Mouse (Mus musculus) left cerebral cortex, adult 2 months (tissue): Measurements from ENCODE around the gene Clock. TPM values are rescaled to one million over a fixed set of nuclear protein-coding genes. Genes with fewer than 3 reads are reported as not detected.

Experiments
- DNase-seq, 2 experiments: peaks; one replicate each; pipeline ENCODE4 v3.0.0; 2021 to 2022; ENCODE audit warnings: low spot score in 2 of 2, mixed read lengths in 1 of 2; ENCODE audit errors: extremely low spot score in 1 of 2
- H3K27ac ChIP-seq: fragments of 200-600 bp; 2 replicates; pipeline ENCODE4 v1.8.1; 2022
- H3K4me3 ChIP-seq: fragments of 200-600 bp; 2 replicates; pipeline ENCODE4 v1.8.1; 2022
- CTCF ChIP-seq: fragments of 200-600 bp; IDR thresholded peaks from 2 replicates; pipeline ENCODE4 v1.8.1; 2022; ENCODE audit warnings: antibody characterized with exemption, mild to moderate bottlenecking, moderate library complexity
- intact Hi-C: fragments of 180-260 bp; cut with DNase I; formaldehyde crosslinking; loops from one replicate; pipeline ENCODE4 v1.15.1; 2025
- total RNA-seq, 2 experiments: library from RNA; stranded (reverse); gene quantifications; 2 replicates each; pipeline ENCODE4 v1.2.3; 2021

Clock gene
- total RNA-seq, 2 experiments from 2014 or later = 56.7 to 56.9 TPM

DNA sequence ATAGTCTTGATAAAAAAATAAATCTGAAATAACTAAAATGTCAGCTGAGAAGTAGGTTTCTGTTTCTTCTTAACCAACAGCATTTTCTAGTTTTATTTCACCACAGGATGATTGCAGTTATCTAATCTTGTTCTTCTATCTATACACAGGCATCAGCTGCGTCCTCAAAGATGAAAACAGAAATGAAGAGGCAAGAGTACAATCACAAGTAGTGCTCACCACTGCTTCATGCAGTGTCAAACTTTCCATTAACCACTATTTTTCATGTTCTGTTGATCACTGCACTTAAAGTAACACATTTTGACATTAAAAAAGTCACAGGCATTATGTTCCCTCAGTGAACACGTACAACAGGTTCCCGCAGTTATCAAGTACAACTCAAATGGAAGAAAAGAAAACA, 53.6 kb downstream of the Clock start:
- H3K27ac ChIP-seq = no peak overlapping the region
- intact Hi-C loops = no loop called here
- H3K4me3 ChIP-seq = no peak overlapping the region
- DNase-seq = no peak
- no peak for TF ChIP-seq CTCF

DNA sequence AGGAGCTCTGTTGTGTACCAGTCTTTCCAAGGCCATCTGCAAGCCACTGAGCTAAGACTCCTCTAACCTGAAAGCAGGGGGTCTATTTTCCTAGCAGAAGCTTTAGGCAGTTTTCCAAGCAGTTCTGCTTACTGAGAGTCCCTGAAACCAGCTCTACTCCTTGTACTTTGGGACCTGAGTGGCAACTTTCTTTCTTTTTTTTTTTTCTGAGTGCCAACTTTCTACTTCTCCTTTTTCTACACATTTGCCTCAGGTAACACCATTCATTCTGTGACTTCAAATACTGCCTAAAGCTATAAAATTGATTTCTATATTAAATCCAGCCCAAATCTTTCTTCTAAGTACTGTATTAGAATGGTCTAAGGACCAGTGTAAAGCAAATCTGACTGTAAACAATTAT, 58.1 kb downstream of the Clock start:
- intact Hi-C loops = loop anchor here (10.0 kb wide), 1 partner anchor 298 kb away; no protein-coding TSS in a partner anchor
- H3K27ac ChIP-seq = peak overlapping the region; percentile 28; the same call in 1 of the 2 replicates

DNA sequence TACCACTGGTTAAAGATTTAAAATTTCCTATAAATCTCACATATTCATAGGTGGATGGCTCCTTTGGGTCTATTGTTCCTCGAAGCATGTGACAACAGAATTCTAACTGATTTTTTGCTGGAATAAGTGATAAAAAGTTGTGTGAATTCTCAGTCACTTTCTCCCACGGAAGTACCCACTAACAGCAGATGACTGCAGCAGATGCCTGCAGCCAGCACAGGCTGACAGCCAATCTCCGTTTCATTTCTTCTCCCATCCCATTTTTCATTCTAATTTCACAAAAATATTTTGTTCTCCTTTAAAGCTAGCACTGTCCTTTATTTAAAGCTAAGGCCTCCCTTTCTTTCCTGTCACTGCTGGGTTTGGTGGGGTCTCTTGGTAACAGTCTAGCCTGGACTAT, 59.2 kb downstream of the Clock start:
- no peak for TF ChIP-seq CTCF
- intact Hi-C loops = loop anchor here (10.0 kb wide), 1 partner anchor 299 kb away; no protein-coding TSS in a partner anchor
- no peak for DNase-seq
- no peak overlapping the region for H3K27ac ChIP-seq
- H3K4me3 ChIP-seq = no peak overlapping the region

More for the DNA sequence above, 58.1 kb downstream of the Clock start:
- no peak overlapping the region for H3K4me3 ChIP-seq
- no peak for TF ChIP-seq CTCF
- no peak for DNase-seq

DNA sequence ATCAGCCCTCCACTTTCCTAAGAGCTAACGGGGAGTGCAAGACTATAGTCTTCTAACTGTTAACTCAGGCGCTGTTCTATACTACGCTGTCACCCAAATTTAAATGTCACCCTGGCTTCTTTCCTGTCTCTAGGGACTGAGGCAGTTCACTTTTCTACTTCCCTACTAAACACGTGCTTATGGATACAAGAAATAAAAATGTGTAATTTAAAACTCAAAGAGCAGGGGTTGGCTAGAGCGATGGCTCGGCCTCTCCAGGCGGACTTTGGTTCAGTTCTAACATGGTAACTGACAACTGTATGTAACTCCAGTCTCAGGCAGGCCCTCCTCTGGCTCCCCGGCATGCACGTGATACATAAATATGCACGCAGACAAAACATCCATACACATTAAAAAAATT, 60.2 kb downstream of the Clock start:
- TF ChIP-seq CTCF = no peak
- intact Hi-C loops = loop anchor here (10.0 kb wide), 1 partner anchor 300 kb away; no protein-coding TSS in a partner anchor
- DNase-seq = no peak
- Histone ChIP-seq H3K4me3 (no peak overlapping the region), H3K27ac (no peak overlapping the region)

DNA sequence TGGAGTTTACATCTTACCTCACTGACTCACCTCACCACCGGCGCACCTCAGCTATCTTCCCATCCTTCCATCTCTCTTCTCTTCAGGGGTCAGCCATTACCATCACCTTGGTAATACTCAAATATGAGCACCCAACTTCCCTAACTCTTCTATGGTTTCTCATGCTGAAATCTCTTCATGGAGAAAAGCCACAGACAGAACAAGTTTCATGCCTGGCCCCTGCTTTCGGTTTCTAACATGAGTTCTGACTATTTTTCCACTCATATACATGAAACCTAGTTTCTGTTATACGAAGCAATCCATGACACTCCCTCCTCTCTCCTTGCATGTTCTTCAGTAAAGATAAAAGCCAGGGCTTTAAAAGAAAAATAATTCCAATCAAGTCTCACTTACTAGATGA, 60.7 kb downstream of the Clock start:
- no peak overlapping the region for H3K27ac ChIP-seq
- H3K4me3 ChIP-seq = no peak overlapping the region
- no peak for DNase-seq
- intact Hi-C loops = loop anchor here (10.0 kb wide), 1 partner anchor 301 kb away; no protein-coding TSS in a partner anchor
- no peak for TF ChIP-seq CTCF

DNA sequence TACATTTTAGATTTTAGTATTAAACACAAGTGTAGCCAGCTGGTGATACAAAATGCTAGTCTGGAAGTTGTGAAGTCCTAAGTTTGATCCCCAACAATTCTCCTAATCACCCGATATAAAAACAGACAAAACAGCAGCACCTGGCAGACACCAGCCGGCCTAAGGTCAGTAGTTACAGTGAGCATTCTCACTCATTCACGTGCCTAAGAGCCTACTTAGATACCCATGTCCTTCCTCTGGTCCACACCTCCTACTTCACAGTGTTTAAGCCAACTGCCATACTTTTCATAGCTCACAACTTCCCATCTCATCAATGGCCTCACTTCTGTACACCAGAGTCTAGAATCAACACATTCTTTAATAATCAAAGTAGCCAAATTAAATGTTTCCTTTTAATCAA, 61.3 kb downstream of the Clock start:
- Histone ChIP-seq H3K4me3 (no peak overlapping the region), H3K27ac (no peak overlapping the region)
- DNase-seq = no peak
- no peak for TF ChIP-seq CTCF
- intact Hi-C loops = loop anchor here (10.0 kb wide), 1 partner anchor 302 kb away; no protein-coding TSS in a partner anchor

DNA sequence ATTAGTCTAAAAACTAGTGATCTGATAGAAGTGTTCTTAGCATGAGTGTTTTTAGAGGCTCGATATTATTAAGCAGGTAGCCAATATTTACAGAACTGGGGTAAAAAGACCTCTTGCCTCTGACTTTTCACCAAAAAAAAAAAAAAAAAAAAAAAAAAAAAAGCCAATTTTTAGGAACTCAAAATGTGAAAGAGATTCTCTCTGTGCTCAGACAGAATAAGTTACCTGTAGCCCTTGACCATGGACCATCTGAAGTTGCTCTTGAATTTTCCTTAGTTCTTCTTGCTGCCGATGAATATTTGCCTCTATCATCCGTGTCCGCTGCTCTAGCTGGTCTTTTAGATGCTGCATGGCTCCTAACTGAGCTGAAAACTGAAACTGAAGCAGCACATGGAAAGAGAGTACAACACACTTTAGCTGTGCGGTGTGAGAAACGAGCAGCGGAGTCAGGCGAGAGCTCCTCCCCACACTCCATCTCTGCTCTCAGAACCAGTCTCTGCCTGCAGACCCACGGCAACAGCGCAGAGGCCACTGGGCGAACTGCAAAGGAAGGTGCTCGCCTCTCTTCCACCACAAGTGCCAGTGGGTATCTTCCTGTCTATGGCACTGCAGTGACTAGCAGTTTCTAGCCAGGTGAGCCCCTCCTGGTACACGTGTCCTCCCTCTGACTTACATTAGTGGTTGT, 73.3 kb downstream of the Clock start:
- no peak overlapping the region for H3K27ac ChIP-seq
- no peak for TF ChIP-seq CTCF
- intact Hi-C loops = loop anchor here (10.0 kb wide), 1 partner anchor 183 kb away; no protein-coding TSS in a partner anchor
- H3K4me3 ChIP-seq = no peak overlapping the region
- no peak for DNase-seq

DNA sequence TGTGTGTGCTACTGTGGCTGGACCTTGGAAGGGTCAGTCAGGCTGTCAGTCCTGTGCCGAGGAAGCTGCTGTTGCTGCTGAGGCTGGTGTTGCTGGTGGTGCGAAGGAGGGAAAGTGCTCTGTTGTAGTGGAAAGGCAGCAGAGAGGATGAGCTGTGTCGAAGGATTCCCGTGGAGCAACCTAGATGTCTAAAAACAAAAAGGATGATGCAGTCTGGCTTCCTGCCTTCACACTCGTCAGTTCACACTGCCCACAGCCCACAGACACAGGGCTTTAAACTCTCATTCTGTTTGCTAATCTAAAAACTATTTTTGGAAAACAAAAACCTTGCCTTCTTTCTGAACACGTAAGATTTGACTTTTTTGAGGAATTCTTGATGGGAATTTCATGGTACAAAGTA, 87.9 kb downstream of the Clock start:
- intact Hi-C loops = no loop called here
- TF ChIP-seq CTCF = no peak
- DNase-seq = peak; percentile 9 to 44
- peak overlapping the region; percentile 61; the same call in 1 of the 2 replicates for H3K27ac ChIP-seq
- H3K4me3 ChIP-seq = no peak overlapping the region

DNA sequence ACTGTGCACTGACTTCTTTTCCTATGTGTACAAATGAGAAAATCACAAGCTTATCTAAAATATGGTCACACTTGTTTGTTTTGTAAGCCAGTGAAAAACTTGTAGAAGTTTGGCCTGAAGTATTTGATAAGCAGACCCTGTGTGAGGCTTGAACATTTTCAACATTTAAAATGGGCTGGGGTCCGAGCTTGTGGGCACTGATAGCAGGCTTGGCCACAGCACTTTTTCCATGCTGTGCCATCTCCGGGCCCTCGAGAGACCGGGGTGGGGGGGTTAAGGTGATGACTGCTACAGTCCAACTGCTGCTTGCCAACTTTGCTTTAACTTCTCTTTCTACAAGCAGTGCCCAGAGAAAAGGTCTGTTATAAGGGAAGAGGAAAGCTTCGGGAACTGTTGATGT, 96.5 kb downstream of the Clock start:
- DNase-seq = no peak
- TF ChIP-seq CTCF = no peak
- H3K4me3 ChIP-seq = no peak overlapping the region
- no peak overlapping the region for H3K27ac ChIP-seq
- intact Hi-C loops = no loop called here

DNA sequence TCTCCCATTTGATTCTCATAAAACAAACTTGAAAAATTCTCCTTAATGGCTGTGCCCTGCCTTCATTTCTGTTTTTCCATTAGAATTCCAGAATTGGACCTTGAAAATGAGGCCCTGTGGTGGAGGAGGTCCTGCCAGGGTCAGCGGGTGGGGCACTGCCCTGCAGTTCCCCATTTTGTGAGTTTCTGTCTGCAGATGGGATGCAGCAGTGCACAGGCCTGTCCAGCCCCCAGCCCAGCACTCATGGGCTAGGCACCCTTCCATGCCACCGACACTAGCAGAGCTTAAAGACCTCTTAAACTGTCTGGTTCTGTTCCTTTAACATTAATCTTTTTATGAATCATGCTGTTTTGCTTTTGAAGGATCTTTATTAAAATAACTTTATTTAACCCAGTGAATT, 98.7 kb downstream of the Clock start:
- no peak overlapping the region for H3K27ac ChIP-seq
- intact Hi-C loops = no loop called here
- no peak for DNase-seq
- TF ChIP-seq CTCF = no peak
- H3K4me3 ChIP-seq = no peak overlapping the region

DNA sequence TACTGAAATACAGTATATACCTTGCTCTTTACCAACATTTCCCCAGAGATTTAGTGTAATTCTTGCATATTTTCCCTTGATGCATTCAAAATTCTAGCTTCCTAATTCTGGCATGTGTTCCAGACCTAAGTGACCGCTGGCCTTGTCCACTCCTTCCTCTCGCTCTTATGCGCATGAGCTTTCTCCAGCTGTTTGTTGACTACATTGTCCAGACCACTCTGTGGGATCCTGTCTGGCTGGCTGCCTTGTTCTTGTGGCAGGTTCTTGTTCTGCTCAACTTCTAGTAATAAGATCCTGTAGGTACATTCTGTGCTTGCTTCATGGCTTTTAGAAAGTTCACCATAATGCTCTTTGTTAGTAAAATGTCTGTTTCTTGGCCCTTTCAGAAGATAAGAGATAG, 101.4 kb downstream of the Clock start:
- no peak for DNase-seq
- intact Hi-C loops = no loop called here
- no peak overlapping the region for H3K4me3 ChIP-seq
- TF ChIP-seq CTCF = no peak
- H3K27ac ChIP-seq = no peak overlapping the region

DNA sequence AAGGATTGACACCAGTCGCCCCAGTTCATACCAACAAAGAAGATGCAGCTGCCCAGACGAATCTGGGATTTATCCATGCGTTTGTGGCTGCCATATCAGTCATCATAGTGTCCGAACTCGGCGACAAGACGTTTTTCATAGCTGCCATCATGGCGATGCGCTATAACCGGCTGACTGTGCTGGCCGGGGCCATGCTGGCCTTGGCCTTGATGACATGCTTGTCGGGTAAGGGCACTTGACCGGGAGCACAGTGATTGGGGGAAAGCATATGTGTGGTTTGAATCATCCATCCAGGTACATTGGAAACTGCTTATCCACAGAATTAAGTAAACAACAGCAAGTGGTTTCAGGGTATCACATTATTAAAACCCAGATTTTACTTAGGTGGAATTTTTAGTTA, 105.2 kb downstream of the Clock start:
- no peak overlapping the region for H3K27ac ChIP-seq
- no peak for TF ChIP-seq CTCF
- intact Hi-C loops = no loop called here
- peak in 1 of 2 experiments; percentile 6 for DNase-seq
- H3K4me3 ChIP-seq = no peak overlapping the region
